Mouse (Mus musculus) midbrain, embryonic 14.5 days (tissue): Measurements from ENCODE around the gene Insyn1. TPM values are rescaled to one million over a fixed set of nuclear protein-coding genes. Genes with fewer than 3 reads are reported as not detected.
A peak's percentile ranks its signal among the peaks of the same experiment; 100 is the strongest.

Experiments used
- ATAC-seq: fragments of 200-750 bp; cut with Nextera tagmentation; 2 replicates; pipeline ENCODE4 v1.8.0; 2017; ENCODE audit warnings: moderate number of reproducible peaks, moderate library complexity; ENCODE audit not compliant: low FRiP score, low TSS enrichment
- DNase-seq: peaks from one replicate; pipeline ENCODE4 v3.0.0-alpha.2; 2015
- H3K27ac ChIP-seq: fragments of 300-500 bp; sonication (generic); replicated peaks from 2 replicates; pipeline ENCODE4 v1.5.1; 2014; ENCODE audit warnings: mild to moderate bottlenecking, low read depth, low read length, moderate library complexity
- H3K27me3 ChIP-seq: fragments of 300-500 bp; sonication (generic); 2 replicates; pipeline ENCODE4 v1.6.1; 2014; ENCODE audit warnings: low read length, control low read depth, mixed read lengths; ENCODE audit not compliant: control insufficient read depth, insufficient read depth
- H3K36me3 ChIP-seq: fragments of 300-500 bp; sonication (generic); 2 replicates; pipeline ENCODE4 v1.6.1; 2014; ENCODE audit warnings: low read length, control low read depth; ENCODE audit not compliant: control insufficient read depth, insufficient read depth
- H3K4me1 ChIP-seq: fragments of 300-500 bp; sonication (generic); 2 replicates; pipeline ENCODE4 v1.6.1; 2014; ENCODE audit warnings: mild to moderate bottlenecking, antibody characterized with exemption, low read length, control low read depth; ENCODE audit not compliant: control insufficient read depth, insufficient read depth
- H3K4me2 ChIP-seq: fragments of 300-500 bp; sonication (generic); 2 replicates; pipeline ENCODE4 v1.6.1; 2014; ENCODE audit warnings: mild to moderate bottlenecking, low read length, moderate library complexity
- H3K4me3 ChIP-seq: fragments of 300-500 bp; sonication (generic); replicated peaks from 2 replicates; pipeline ENCODE4 v1.5.1; 2014; ENCODE audit warnings: low read depth, low read length
- H3K9ac ChIP-seq: fragments of 300-500 bp; sonication (generic); replicated peaks from 2 replicates; pipeline ENCODE4 v1.6.1; 2014; ENCODE audit warnings: mild to moderate bottlenecking, low read length, moderate library complexity
- H3K9me3 ChIP-seq: fragments of 300-500 bp; sonication (generic); 2 replicates; pipeline ENCODE4 v1.6.1; 2016; ENCODE audit warnings: low read length, control low read depth, mixed read lengths; ENCODE audit not compliant: control insufficient read depth
- WGBS: fragments of 180-500 bp; shearing (Covaris S2); extraction: QIAGEN DNeasy Blood & Tissue Kit; methylation state at CpG from one replicate; pipeline ENCODE4 v1.1.7; 2014; 5-methylcytosine and 5-hydroxymethylcytosine counted together
- polyA plus RNA-seq: library from polyadenylated mRNA; unstranded; fragments of >200 nt; fragmentation: Nextera tagmentation; extraction: Ambion mirVana; gene quantifications from 2 replicates; pipeline ENCODE4 v1.2.1, GENCODE M21; 2014

The Insyn1 gene
- polyA plus RNA-seq, 1 experiment from 2014 or later, result 10.5 TPM

GRCm38 (mm10) chr9:58519953-58520352, 31.6 kb downstream of the Insyn1 start:
- no peak overlapping the region for H3K4me2 ChIP-seq
- no peak overlapping the region for H3K4me3 ChIP-seq
- H3K9me3 ChIP-seq, result no peaks in the 10 kb centered on the region
- ATAC-seq (no peak), DNase-seq (no peak)
- peaks cover 10% of the 10 kb centered on the region for H3K36me3 ChIP-seq
- peaks cover 14% of the 10 kb centered on the region for H3K4me1 ChIP-seq
- WGBS, result 83% methylated on average over 3 of the region's 3 CpGs
- no peaks in the 10 kb centered on the region for H3K27me3 ChIP-seq
- no peak overlapping the region for H3K9ac ChIP-seq
- no peak overlapping the region for H3K27ac ChIP-seq

GRCm38 (mm10) chr9:58520816-58521581, 32.6 kb downstream of the Insyn1 start:
- Histone ChIP-seq H3K9me3 (no peaks in the 10 kb centered on the region), H3K27me3 (no peaks in the 10 kb centered on the region), H3K27ac (no peak overlapping the region), H3K4me2 (no peak overlapping the region), H3K9ac (no peak overlapping the region), H3K4me3 (no peak overlapping the region), H3K4me1 (0 out of 2 replicates have a peak, but pooled peaks cover 6% of the 10 kb centered on the region), H3K36me3 (peaks cover 21% of the 10 kb centered on the region)
- no peak for DNase-seq
- WGBS, result 92% methylated on average over 5 of the region's 5 CpGs
- ATAC-seq, result no peak

- H3K27ac ChIP-seq, result no peak overlapping the region
- H3K4me2 ChIP-seq, result no peak overlapping the region
- 73% methylated on average over 4 of the region's 4 CpGs for WGBS
- DNase-seq (no peak), ATAC-seq (no peak)
- no peaks in the 10 kb centered on the region for H3K27me3 ChIP-seq
- no peaks in the 10 kb centered on the region for H3K9me3 ChIP-seq
- H3K9ac ChIP-seq, result no peak overlapping the region
- peaks cover 29% of the 10 kb centered on the region for H3K36me3 ChIP-seq
- no peak overlapping the region for H3K4me3 ChIP-seq
- H3K4me1 ChIP-seq, result 0 out of 2 replicates have a peak, but pooled peaks cover 6% of the 10 kb centered on the region
Measured at GRCm38 (mm10) chr9:58521883-58522423, 33.5 kb downstream of the Insyn1 start.

- no peak for DNase-seq
- H3K9ac ChIP-seq, result no peak overlapping the region
- ATAC-seq, result no peak
- no peak overlapping the region for H3K27ac ChIP-seq
- no peaks in the 10 kb centered on the region for H3K9me3 ChIP-seq
- 83% methylated on average over 4 of the region's 4 CpGs for WGBS
- H3K4me2 ChIP-seq, result no peak overlapping the region
- no peaks in the 10 kb centered on the region for H3K4me1 ChIP-seq
- H3K27me3 ChIP-seq, result no peaks in the 10 kb centered on the region
- no peak overlapping the region for H3K4me3 ChIP-seq
- H3K36me3 ChIP-seq, result peaks cover 49% of the 10 kb centered on the region
Measured at GRCm38 (mm10) chr9:58525108-58525507, 36.7 kb downstream of the Insyn1 start.

GRCm38 (mm10) chr9:58527841-58528240, 39.4 kb downstream of the Insyn1 start:
- Histone ChIP-seq H3K27me3 (no peaks in the 10 kb centered on the region), H3K9me3 (no peaks in the 10 kb centered on the region), H3K4me3 (no peak overlapping the region), H3K4me1 (no peaks in the 10 kb centered on the region), H3K27ac (no peak overlapping the region), H3K9ac (no peak overlapping the region), H3K36me3 (peaks cover 56% of the 10 kb centered on the region), H3K4me2 (no peak overlapping the region)
- 69% methylated on average over 4 of the region's 4 CpGs for WGBS
- no peak for ATAC-seq
- DNase-seq, result no peak

- Histone ChIP-seq H3K27me3 (no peaks in the 10 kb centered on the region), H3K9me3 (no peaks in the 10 kb centered on the region), H3K27ac (no peak overlapping the region), H3K4me2 (no peak overlapping the region), H3K4me1 (no peaks in the 10 kb centered on the region), H3K9ac (no peak overlapping the region), H3K4me3 (no peak overlapping the region), H3K36me3 (peaks cover 58% of the 10 kb centered on the region)
- no peak for DNase-seq
- no peak for ATAC-seq
- 95% methylated on average over 13 of the region's 13 CpGs for WGBS
Measured at GRCm38 (mm10) chr9:58530407-58530806, 42.0 kb downstream of the Insyn1 start.

- DNase-seq, result no peak
Measured at GRCm38 (mm10) chr9:58532236-58532635, 43.8 kb downstream of the Insyn1 start.

GRCm38 (mm10) chr9:58533322-58533721, 44.9 kb downstream of the Insyn1 start:
- H3K4me3 ChIP-seq, result no peak overlapping the region
- no peak overlapping the region for H3K27ac ChIP-seq
- ATAC-seq, result no peak
- H3K4me2 ChIP-seq, result no peak overlapping the region
- H3K4me1 ChIP-seq, result no peaks in the 10 kb centered on the region
- peaks cover 49% of the 10 kb centered on the region for H3K36me3 ChIP-seq
- H3K9me3 ChIP-seq, result no peaks in the 10 kb centered on the region
- 89% methylated on average over 6 of the region's 6 CpGs for WGBS
- DNase-seq, result no peak
- no peaks in the 10 kb centered on the region for H3K27me3 ChIP-seq
- no peak overlapping the region for H3K9ac ChIP-seq

More at GRCm38 (mm10) chr9:58532236-58532635, 43.8 kb downstream of the Insyn1 start:
- 81% methylated on average over 4 of the region's 4 CpGs for WGBS
- Histone ChIP-seq H3K36me3 (peaks cover 53% of the 10 kb centered on the region), H3K27me3 (no peaks in the 10 kb centered on the region), H3K9me3 (no peaks in the 10 kb centered on the region), H3K4me2 (no peak overlapping the region), H3K4me3 (no peak overlapping the region), H3K4me1 (no peaks in the 10 kb centered on the region), H3K9ac (no peak overlapping the region), H3K27ac (no peak overlapping the region)
- ATAC-seq, result no peak

GRCm38 (mm10) chr9:58534766-58535165, 46.4 kb downstream of the Insyn1 start:
- no peak overlapping the region for H3K27ac ChIP-seq
- peaks cover 51% of the 10 kb centered on the region for H3K36me3 ChIP-seq
- no peaks in the 10 kb centered on the region for H3K9me3 ChIP-seq
- no peak overlapping the region for H3K4me3 ChIP-seq
- 26% methylated on average over 1 of the region's 1 CpGs for WGBS
- no peak overlapping the region for H3K4me2 ChIP-seq
- H3K27me3 ChIP-seq, result no peaks in the 10 kb centered on the region
- no peaks in the 10 kb centered on the region for H3K4me1 ChIP-seq
- ATAC-seq (no peak), DNase-seq (peak; percentile 89)
- H3K9ac ChIP-seq, result no peak overlapping the region
